ENCODE assay signal across 25 mouse cellular contexts in the genomic region with DNA sequence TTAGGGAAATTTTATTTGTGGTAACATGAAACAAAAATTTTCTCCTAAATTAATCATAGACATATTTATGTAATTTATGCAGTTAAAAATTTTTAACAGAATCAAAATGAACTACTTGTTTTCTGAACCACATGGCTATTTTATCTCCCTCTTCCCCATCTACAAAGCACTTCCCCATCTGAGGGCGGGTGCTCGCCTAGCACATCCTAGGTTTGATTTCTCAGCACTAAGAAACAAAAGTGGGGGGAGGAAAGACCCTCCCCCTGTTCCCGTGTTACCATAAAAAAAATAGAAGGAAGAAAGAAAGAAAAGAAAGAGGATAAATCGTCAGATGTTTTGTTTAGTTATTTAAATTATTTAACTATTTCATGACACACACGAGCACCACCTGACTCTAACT. TPM values are rescaled to one million over a fixed set of nuclear protein-coding genes. Genes with fewer than 3 reads are reported as not detected.
A peak's percentile ranks its signal among the peaks of the same experiment; 100 is the strongest.
DNase-seq lines count a peak whose midpoint lies in the region; ATAC-seq and TF ChIP-seq lines count a peak whose summit lies in the region.
"Had no signal": no experiment of that assay in that cellular context is flagged by ENCODE, and none has a peak within 500 bp of the region (broad histone marks: within the 10 kb centered on the region; RNA-seq: fewer than 3 reads in every experiment).

No protein-coding gene starts in this region.

- peaks cover 0 to 18% of the 10 kb centered on the region in 2 experiments; a peak in 2 of 4 replicates for H3K36me3 ChIP-seq in MEL (ENCODE audit: control insufficient read depth in 1 of 2, insufficient read depth in 2 of 2, low read length in 2 of 2)
- H3K36me3 ChIP-seq in splenic B cell, adult 2 months (ENCODE audit: control insufficient read depth, insufficient read depth, low read length, poor library complexity, severe bottlenecking), result no peaks in the 10 kb centered on the region
- no peaks in the 10 kb centered on the region for H3K36me3 ChIP-seq in forebrain, embryonic 12.5 days (replicated peaks)
- no peaks in the 10 kb centered on the region for H3K36me3 ChIP-seq in liver, postnatal 0 days (replicated peaks; ENCODE audit: insufficient read depth, low read length)
- H3K36me3 ChIP-seq in forebrain, embryonic 13.5 days (ENCODE audit: poor library complexity, severe bottlenecking), result no peaks in the 10 kb centered on the region
- H3K36me3 ChIP-seq: embryonic facial prominence, embryonic 13.5 days; embryonic facial prominence, embryonic 15.5 days had no signal

- peaks cover 6 to 12% of the 10 kb centered on the region in 2 experiments for H3K4me1 ChIP-seq in MEL (ENCODE audit: control insufficient read depth in 1 of 2, insufficient read depth in 2 of 2, low read length in 2 of 2)
- peaks cover 10% of the 10 kb centered on the region for H3K4me1 ChIP-seq in forebrain, embryonic 12.5 days
- peaks cover 21% of the 10 kb centered on the region for H3K4me1 ChIP-seq in liver, postnatal 0 days (ENCODE audit: insufficient read depth)
- H3K4me1 ChIP-seq in forebrain, embryonic 13.5 days, result peaks cover 20% of the 10 kb centered on the region

- H3K27me3 ChIP-seq in MEL (ENCODE audit: control insufficient read depth in 1 of 2, insufficient read depth in 2 of 2, low read length in 2 of 2), result no peaks in the 10 kb centered on the region
- no peaks in the 10 kb centered on the region for H3K27me3 ChIP-seq in splenic B cell, adult 2 months (ENCODE audit: control insufficient read depth, insufficient read depth, low read length, poor library complexity, severe bottlenecking)
- no peaks in the 10 kb centered on the region for H3K27me3 ChIP-seq in forebrain, embryonic 12.5 days
- no peaks in the 10 kb centered on the region for H3K27me3 ChIP-seq in liver, postnatal 0 days (ENCODE audit: insufficient read depth, low read length)
- H3K27me3 ChIP-seq in forebrain, embryonic 13.5 days, result no peaks in the 10 kb centered on the region
- H3K27me3 ChIP-seq: embryonic facial prominence, embryonic 13.5 days; embryonic facial prominence, embryonic 15.5 days; Patski had no signal

- no peak for TF ChIP-seq CTCF in MEL (IDR thresholded peaks at IDR 0.05 in 2 of 3, conservative IDR thresholded peaks at IDR 0.05 in 1 of 3; ENCODE audit: control insufficient read depth in 1 of 3, insufficient read depth in 1 of 3, low read depth in 2 of 3, low read length in 3 of 3, poor library complexity in 1 of 3, severe bottlenecking in 1 of 3)
- TF ChIP-seq CTCF in liver, postnatal 0 days (IDR thresholded peaks at IDR 0.05; ENCODE audit: low read depth), result no peak

- DNase-seq in 416B (ENCODE audit: low read depth) (peak; percentile 20), A20 (ENCODE audit: low read depth, low spot score) (peak; percentile 54), MEL (ENCODE audit: low read depth, low spot score) (peak; percentile 69)
- peak; percentile 33 for DNase-seq in splenic B cell, adult 2 months (ENCODE audit: low read depth, low spot score)
- DNase-seq in liver, postnatal 0 days, result no peak
- DNase-seq: adrenal gland, adult 8-10 months; adrenal gland, postnatal 14 days; adrenal gland, postnatal 36 days; cerebellum, adult 18-20 months; cerebellum, adult 8-10 months; cerebellum, adult 9-11 months; cerebellum, postnatal 14 days; cerebellum, postnatal 36 days; embryo, embryonic 11 days had no signal

- no peak overlapping the region for H3K4me3 ChIP-seq in MEL (ENCODE audit: control insufficient read depth in 1 of 2, insufficient read depth in 1 of 2, low read depth in 2 of 2, low read length in 2 of 2)
- no peak overlapping the region for H3K4me3 ChIP-seq in forebrain, embryonic 12.5 days (replicated peaks)
- no peak overlapping the region for H3K4me3 ChIP-seq in liver, postnatal 0 days (ENCODE audit: low read depth, low read length)
- H3K4me3 ChIP-seq in forebrain, embryonic 13.5 days, result no peak overlapping the region
- H3K4me3 ChIP-seq: embryonic facial prominence, embryonic 13.5 days; embryonic facial prominence, embryonic 15.5 days; erythroblast, embryonic 14.5 days; forebrain, embryonic 10.5 days had no signal

- ATAC-seq in forebrain, embryonic 12.5 days (ENCODE audit: low FRiP score), result no peak
- no peak for ATAC-seq in liver, postnatal 0 days
- ATAC-seq in forebrain, embryonic 13.5 days, result no peak
- ATAC-seq: activated CD4-positive, CD25-positive, alpha-beta regulatory T cell, adult 4 months; forebrain, embryonic 14.5 days; forebrain, embryonic 16.5 days; Patski had no signal

- no peak for TF ChIP-seq POLR2A in MEL (IDR thresholded peaks at IDR 0.05; ENCODE audit: control insufficient read depth in 1 of 2, insufficient read depth in 1 of 2, low read depth in 1 of 2, low read length in 2 of 2, poor library complexity in 1 of 2)

- TF ChIP-seq RAD21 in MEL (IDR thresholded peaks at IDR 0.05; ENCODE audit: low read depth, low read length), result no peak

- 79% methylated on average over 5 of the region's 5 CpGs for WGBS in forebrain, embryonic 12.5 days
- WGBS in liver, postnatal 0 days (ENCODE audit: insufficient replicate concordance), result 39% methylated on average over 5 of the region's 5 CpGs
- WGBS in forebrain, embryonic 13.5 days, result 72% methylated on average over 5 of the region's 5 CpGs

- no peak overlapping the region for H3K27ac ChIP-seq in MEL (ENCODE audit: control insufficient read depth, low read depth, low read length)
- H3K27ac ChIP-seq in forebrain, embryonic 12.5 days, result no peak overlapping the region
- H3K27ac ChIP-seq in liver, postnatal 0 days (ENCODE audit: low read depth), result no peak overlapping the region
- no peak overlapping the region for H3K27ac ChIP-seq in forebrain, embryonic 13.5 days
- H3K27ac ChIP-seq: embryonic facial prominence, embryonic 13.5 days; embryonic facial prominence, embryonic 15.5 days; forebrain, embryonic 10.5 days had no signal

- no peak overlapping the region for H3K4me2 ChIP-seq in forebrain, embryonic 12.5 days
- H3K4me2 ChIP-seq in liver, postnatal 0 days (ENCODE audit: low read depth, low read length), result no peak overlapping the region
- H3K4me2 ChIP-seq in forebrain, embryonic 13.5 days, result no peak overlapping the region
- H3K4me2 ChIP-seq: embryonic facial prominence, embryonic 13.5 days; embryonic facial prominence, embryonic 15.5 days had no signal

- no peaks in the 10 kb centered on the region for H3K9me3 ChIP-seq in MEL (replicated peaks; ENCODE audit: insufficient read depth, low read length)
- H3K9me3 ChIP-seq in forebrain, embryonic 12.5 days, result no peaks in the 10 kb centered on the region
- H3K9me3 ChIP-seq in liver, postnatal 0 days (ENCODE audit: low read length), result no peaks in the 10 kb centered on the region
- H3K9me3 ChIP-seq in forebrain, embryonic 13.5 days (replicated peaks), result peaks cover 8% of the 10 kb centered on the region; the same call in 1 of the 2 replicates
- H3K9me3 ChIP-seq: embryonic facial prominence, embryonic 13.5 days; embryonic facial prominence, embryonic 15.5 days had no signal

- H3K9ac ChIP-seq in MEL (ENCODE audit: control insufficient read depth, low read depth, low read length, poor library complexity, severe bottlenecking), result no peak overlapping the region
- H3K9ac ChIP-seq in forebrain, embryonic 12.5 days, result no peak overlapping the region
- H3K9ac ChIP-seq in liver, postnatal 0 days (replicated peaks), result no peak overlapping the region
- no peak overlapping the region for H3K9ac ChIP-seq in forebrain, embryonic 13.5 days
- H3K9ac ChIP-seq: embryonic facial prominence, embryonic 13.5 days; embryonic facial prominence, embryonic 15.5 days had no signal

- H3K79me2 ChIP-seq in MEL (ENCODE audit: control insufficient read depth, insufficient read depth, low read length, poor library complexity), result peaks cover 9% of the 10 kb centered on the region

- peak; percentile 13 to 52; a peak in 2 of 4 replicates for TF ChIP-seq EP300 in MEL (IDR thresholded peaks at IDR 0.05; ENCODE audit: low read depth in 1 of 2, low read length in 2 of 2)
- TF ChIP-seq EP300 in liver, postnatal 0 days (IDR thresholded peaks at IDR 0.05; ENCODE audit: low read depth), result no peak

TF ChIP-seq in MEL, 35 proteins besides CTCF, POLR2A, EP300 and RAD21 (continues in another document):
- no peak for TF ChIP-seq TAL1 (IDR thresholded peaks at IDR 0.05; ENCODE audit: low read length)
- peak; percentile 59; the same call in 1 of the 2 replicates for TF ChIP-seq MAX (IDR thresholded peaks at IDR 0.05; ENCODE audit: low read length)
- peak; percentile 88 for TF ChIP-seq RCOR1 (IDR thresholded peaks at IDR 0.05; ENCODE audit: low read depth, low read length)
- TF ChIP-seq GABPA (IDR thresholded peaks at IDR 0.05; ENCODE audit: low read depth, low read length), result no peak
- no peak for TF ChIP-seq BHLHE40 (IDR thresholded peaks at IDR 0.05; ENCODE audit: borderline replicate concordance, low read depth, low read length)
- 0 out of 2 replicates have a peak, but pooled peaks have one; percentile 36 for TF ChIP-seq ETS1 (IDR thresholded peaks at IDR 0.05; ENCODE audit: low read depth, low read length)
- TF ChIP-seq MYC (IDR thresholded peaks at IDR 0.05; ENCODE audit: low read depth, low read length), result peak; percentile 89
- no peak for TF ChIP-seq MAFK (IDR thresholded peaks at IDR 0.05; ENCODE audit: borderline replicate concordance, low read depth, low read length)
- TF ChIP-seq SIN3A (IDR thresholded peaks at IDR 0.05; ENCODE audit: low read length), result peak; percentile 66
- TF ChIP-seq NELFE (IDR thresholded peaks at IDR 0.05; ENCODE audit: low read depth, low read length), result no peak
- TF ChIP-seq KAT2A (conservative IDR thresholded peaks at IDR 0.05; ENCODE audit: low read depth, low read length), result no peak
- TF ChIP-seq MXI1 (IDR thresholded peaks at IDR 0.05; ENCODE audit: low read depth, low read length), result peak; percentile 84
- no peak for TF ChIP-seq E2F4 (IDR thresholded peaks at IDR 0.05; ENCODE audit: borderline replicate concordance, low read depth, low read length)
- no peak for TF ChIP-seq POLR2AphosphoS2 (IDR thresholded peaks at IDR 0.05; ENCODE audit: low read length)

RNA-seq across cellular contexts. Expression of a gene that starts 2.8 kb away (rescaled TPM):
- 11.5 and 13.2 TPM in 2 replicates for total RNA-seq in MEL (2012; rRNA removed)
- 10 to 100 TPM in 1 of 2 experiments, not detected in 1; 15.5 TPM for polyA plus RNA-seq in MEL (2012; ENCODE audit: insufficient read depth in 1 of 2, insufficient read length in 2 of 2, low read depth in 1 of 2, low replicate concordance in 2 of 2, missing spikeins in 1 of 2)
- polyA plus RNA-seq in forebrain, embryonic 12.5 days (2016; fragmentation: Nextera tagmentation; extraction: Ambion mirVana), result 10.8 and 11.9 TPM in 2 replicates
- 3.0 and 3.1 TPM in 2 replicates for polyA plus RNA-seq in liver, postnatal 0 days (2015; fragmentation: Nextera tagmentation; extraction: Ambion mirVana)
- 8.3 and 8.8 TPM in 2 replicates for polyA plus RNA-seq in forebrain, embryonic 13.5 days (2015; fragmentation: Nextera tagmentation; extraction: Ambion mirVana)

RNA-seq across cellular contexts. Expression of a gene that starts 18.0 kb away (rescaled TPM):
- total RNA-seq in MEL (2012; rRNA removed), result not detected in 2 replicates
- polyA plus RNA-seq in MEL (2012; ENCODE audit: insufficient read depth in 1 of 2, insufficient read length in 2 of 2, low read depth in 1 of 2, low replicate concordance in 2 of 2, missing spikeins in 1 of 2), result not detected
- 0.82 TPM in 2 replicates for polyA plus RNA-seq in forebrain, embryonic 12.5 days (2016; fragmentation: Nextera tagmentation; extraction: Ambion mirVana)
- polyA plus RNA-seq in liver, postnatal 0 days (2015; fragmentation: Nextera tagmentation; extraction: Ambion mirVana), result 0.05 and 0.07 TPM in 2 replicates
- 1.6 and 1.8 TPM in 2 replicates for polyA plus RNA-seq in forebrain, embryonic 13.5 days (2015; fragmentation: Nextera tagmentation; extraction: Ambion mirVana)
- total RNA-seq: common myeloid progenitor, adult 5-6 weeks had no signal
- polyA plus RNA-seq: erythroblast, embryonic 14.5 days had no signal
